Mouse (Mus musculus): ENCODE results near the gene Cabcoco1. TPM values are rescaled to one million over a fixed set of nuclear protein-coding genes. Genes with fewer than 3 reads are reported as not detected.

Cabcoco1 gene
- polyA plus RNA-seq, 1 experiment = 59.1 TPM

DNA sequence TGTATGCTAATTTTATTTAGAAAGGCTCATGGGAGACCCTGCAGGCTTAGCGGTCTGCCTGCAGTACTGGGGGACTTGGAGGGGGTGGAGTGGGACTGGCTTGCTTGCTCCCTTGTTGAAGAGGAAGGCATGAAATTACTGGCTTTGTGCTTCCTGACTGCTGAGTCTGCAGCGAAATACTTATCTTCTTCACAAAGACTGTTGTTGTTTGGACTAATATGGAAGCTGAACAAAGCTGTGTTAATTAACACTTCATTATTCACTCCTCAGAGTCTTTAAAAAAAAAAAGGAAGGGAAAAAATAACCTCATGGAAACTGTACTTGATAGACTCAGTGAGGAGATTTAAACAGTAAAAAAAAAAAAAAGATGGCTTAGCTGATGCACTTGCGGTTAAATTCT is 1.1 kb downstream of the Cabcoco1 start:
- Histone ChIP-seq H3K27me3 (ENCODE audit: control insufficient read depth, insufficient read depth, low read length) (no peaks in the 10 kb centered on the region), H3K36me3 (ENCODE audit: control insufficient read depth, insufficient read depth, low read length) (no peaks in the 10 kb centered on the region; the same call in 1 of the 2 replicates), H3K4me3 (ENCODE audit: control insufficient read depth, low read depth, low read length) (peak overlapping the region; percentile 94), H3K27ac (ENCODE audit: control insufficient read depth, insufficient read depth, low read depth, low read length) (no peak overlapping the region), H3K4me1 (ENCODE audit: control insufficient read depth, insufficient read depth, low read length) (peaks cover 9% of the 10 kb centered on the region)
- TF ChIP-seq CTCF (IDR thresholded peaks at IDR 0.05; ENCODE audit: control insufficient read depth, insufficient read depth, insufficient replicate concordance, low read depth, low read length) (no peak), POLR2A (IDR thresholded peaks at IDR 0.05; ENCODE audit: control insufficient read depth, low read depth, low read length) (no peak)

DNA sequence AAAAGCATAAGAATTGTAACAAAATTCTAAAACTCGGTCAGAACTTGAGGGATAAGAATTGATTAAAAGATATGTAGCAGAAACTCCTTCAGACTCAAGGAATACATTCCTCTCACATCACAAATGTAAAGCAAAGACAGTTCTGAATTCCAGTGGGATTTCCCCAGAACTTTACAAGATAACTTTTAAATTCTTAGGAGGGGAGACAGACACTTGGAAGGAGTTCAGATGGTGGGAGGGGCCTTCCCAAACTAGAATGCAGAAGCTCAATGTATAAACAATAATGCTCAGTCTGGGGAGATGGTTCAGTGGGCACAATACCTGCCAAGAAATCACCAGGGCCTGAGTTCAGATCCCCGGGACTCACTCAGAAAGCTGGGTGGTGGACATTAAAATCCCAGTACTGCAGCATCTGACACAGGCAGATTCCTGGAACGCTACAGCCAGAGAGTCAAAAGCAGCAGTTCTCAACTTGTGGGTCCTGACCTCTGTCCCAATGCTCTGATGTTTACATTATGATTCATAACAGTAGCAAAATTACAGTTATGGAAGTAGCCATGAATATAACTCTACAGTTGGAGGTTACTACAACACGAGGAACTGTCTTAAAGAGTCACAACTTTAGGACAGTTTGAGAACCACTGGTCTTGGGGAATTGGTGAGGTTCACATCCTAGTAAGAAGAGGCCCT is 4.3 kb downstream of the Cabcoco1 start:
- Histone ChIP-seq H3K27ac (ENCODE audit: control insufficient read depth, insufficient read depth, low read depth, low read length) (no peak overlapping the region), H3K27me3 (ENCODE audit: control insufficient read depth, insufficient read depth, low read length) (no peaks in the 10 kb centered on the region), H3K4me1 (ENCODE audit: control insufficient read depth, insufficient read depth, low read length) (peaks cover 9% of the 10 kb centered on the region), H3K36me3 (ENCODE audit: control insufficient read depth, insufficient read depth, low read length) (no peaks in the 10 kb centered on the region; the same call in 1 of the 2 replicates), H3K4me3 (ENCODE audit: control insufficient read depth, low read depth, low read length) (no peak overlapping the region)
- no peak for TF ChIP-seq POLR2A (IDR thresholded peaks at IDR 0.05; ENCODE audit: control insufficient read depth, low read depth, low read length)

DNA sequence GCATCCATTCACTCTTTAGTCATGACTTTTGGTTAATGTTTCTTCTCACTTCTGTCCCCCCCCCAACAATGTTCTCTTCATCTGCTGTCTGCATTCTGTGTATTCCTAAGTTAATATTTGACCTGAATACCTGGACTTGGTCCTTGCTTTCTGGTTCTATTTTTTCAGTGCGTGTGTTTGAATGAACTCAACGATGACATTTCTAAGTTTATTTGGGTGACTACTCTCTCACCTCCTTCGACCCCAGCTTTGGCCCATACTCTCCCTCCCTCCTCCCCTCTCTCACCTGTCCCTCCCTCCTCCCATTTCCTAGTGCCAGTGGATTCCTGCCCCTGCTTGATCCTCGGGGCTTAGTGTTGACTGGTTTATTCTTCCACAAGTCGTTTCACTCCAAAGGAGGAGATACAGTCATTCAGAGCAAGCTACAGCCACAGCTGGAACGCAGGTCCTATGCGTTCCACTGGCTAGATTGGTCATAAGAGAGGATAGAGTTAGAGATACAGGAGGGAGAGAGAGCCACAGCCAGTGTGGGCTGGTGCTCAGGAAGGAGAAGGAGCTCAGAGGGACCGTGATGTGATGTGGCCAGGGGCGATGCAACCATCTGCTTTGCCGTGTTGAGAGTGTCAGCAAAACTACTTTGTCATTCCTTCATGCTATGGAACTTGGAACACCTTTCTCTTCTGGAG is 12.2 kb downstream of the Cabcoco1 start:
- Histone ChIP-seq H3K27me3 (ENCODE audit: control insufficient read depth, insufficient read depth, low read length) (no peaks in the 10 kb centered on the region), H3K4me3 (ENCODE audit: control insufficient read depth, low read depth, low read length) (peak overlapping the region; percentile 82), H3K4me1 (ENCODE audit: control insufficient read depth, insufficient read depth, low read length) (no peaks in the 10 kb centered on the region), H3K27ac (ENCODE audit: control insufficient read depth, insufficient read depth, low read depth, low read length) (no peak overlapping the region; the same call in 1 of the 2 replicates), H3K36me3 (ENCODE audit: control insufficient read depth, insufficient read depth, low read length) (peaks cover 4% of the 10 kb centered on the region)
- TF ChIP-seq CTCF (IDR thresholded peaks at IDR 0.05; ENCODE audit: control insufficient read depth, insufficient read depth, insufficient replicate concordance, low read depth, low read length) = no peak
- TF ChIP-seq POLR2A (IDR thresholded peaks at IDR 0.05; ENCODE audit: control insufficient read depth, low read depth, low read length) = no peak

DNA sequence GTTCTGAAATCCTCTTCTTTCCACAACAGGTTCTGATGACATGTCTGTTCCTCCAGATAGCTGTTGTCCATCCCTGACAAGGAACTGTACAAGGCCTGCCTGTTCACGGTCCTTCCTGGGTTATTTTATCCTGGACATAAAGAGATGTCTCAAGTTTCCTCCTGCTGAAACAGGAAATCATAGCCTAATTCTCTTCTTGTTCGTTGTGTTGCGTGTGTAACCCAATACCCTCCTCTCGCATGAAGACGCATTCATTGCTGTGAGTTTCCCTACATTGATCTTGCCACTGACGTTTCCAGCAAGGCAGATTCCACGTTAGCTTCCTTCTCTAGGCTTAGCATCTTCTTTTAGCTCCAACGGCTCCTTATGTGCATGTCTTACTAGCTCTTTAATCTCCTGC is 12.7 kb downstream of the Cabcoco1 start:
- H3K27me3 ChIP-seq (ENCODE audit: control insufficient read depth, insufficient read depth, low read length) = no peaks in the 10 kb centered on the region
- H3K4me1 ChIP-seq (ENCODE audit: control insufficient read depth, insufficient read depth, low read length) = no peaks in the 10 kb centered on the region
- peaks cover 4% of the 10 kb centered on the region for H3K36me3 ChIP-seq (ENCODE audit: control insufficient read depth, insufficient read depth, low read length)
- no peak for TF ChIP-seq CTCF (IDR thresholded peaks at IDR 0.05; ENCODE audit: control insufficient read depth, insufficient read depth, insufficient replicate concordance, low read depth, low read length)
- no peak for TF ChIP-seq POLR2A (IDR thresholded peaks at IDR 0.05; ENCODE audit: control insufficient read depth, low read depth, low read length)
- H3K4me3 ChIP-seq (ENCODE audit: control insufficient read depth, low read depth, low read length) = no peak overlapping the region
- H3K27ac ChIP-seq (ENCODE audit: control insufficient read depth, insufficient read depth, low read depth, low read length) = no peak overlapping the region

DNA sequence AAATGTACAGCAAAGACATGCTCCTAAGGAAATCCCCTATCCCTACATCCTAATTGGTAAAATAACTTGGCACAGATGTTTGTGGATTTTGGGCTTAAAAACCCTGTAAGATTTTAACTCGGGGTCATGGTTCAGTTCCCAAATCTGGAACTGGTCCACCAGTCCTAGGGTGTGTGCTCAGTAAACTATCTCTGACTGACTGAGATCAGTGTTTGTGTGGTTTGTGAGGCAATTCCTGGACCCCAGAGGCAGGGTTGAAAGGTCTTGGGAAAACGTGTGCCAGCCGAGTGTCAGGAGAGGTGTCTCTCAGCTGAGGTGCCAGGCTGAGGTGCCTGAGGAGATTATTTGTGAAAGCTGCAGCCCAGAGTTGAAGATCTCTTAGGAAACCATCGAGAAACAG is 19.6 kb downstream of the Cabcoco1 start:
- H3K27me3 ChIP-seq (ENCODE audit: control insufficient read depth, insufficient read depth, low read length) = no peaks in the 10 kb centered on the region
- H3K27ac ChIP-seq (ENCODE audit: control insufficient read depth, insufficient read depth, low read depth, low read length) = no peak overlapping the region
- TF ChIP-seq CTCF (IDR thresholded peaks at IDR 0.05; ENCODE audit: control insufficient read depth, insufficient read depth, insufficient replicate concordance, low read depth, low read length) (no peak), POLR2A (IDR thresholded peaks at IDR 0.05; ENCODE audit: control insufficient read depth, low read depth, low read length) (no peak)
- H3K4me1 ChIP-seq (ENCODE audit: control insufficient read depth, insufficient read depth, low read length) = no peaks in the 10 kb centered on the region
- H3K36me3 ChIP-seq (ENCODE audit: control insufficient read depth, insufficient read depth, low read length) = peaks cover 2% of the 10 kb centered on the region; the same call in 1 of the 2 replicates
- no peak overlapping the region for H3K4me3 ChIP-seq (ENCODE audit: control insufficient read depth, low read depth, low read length)

DNA sequence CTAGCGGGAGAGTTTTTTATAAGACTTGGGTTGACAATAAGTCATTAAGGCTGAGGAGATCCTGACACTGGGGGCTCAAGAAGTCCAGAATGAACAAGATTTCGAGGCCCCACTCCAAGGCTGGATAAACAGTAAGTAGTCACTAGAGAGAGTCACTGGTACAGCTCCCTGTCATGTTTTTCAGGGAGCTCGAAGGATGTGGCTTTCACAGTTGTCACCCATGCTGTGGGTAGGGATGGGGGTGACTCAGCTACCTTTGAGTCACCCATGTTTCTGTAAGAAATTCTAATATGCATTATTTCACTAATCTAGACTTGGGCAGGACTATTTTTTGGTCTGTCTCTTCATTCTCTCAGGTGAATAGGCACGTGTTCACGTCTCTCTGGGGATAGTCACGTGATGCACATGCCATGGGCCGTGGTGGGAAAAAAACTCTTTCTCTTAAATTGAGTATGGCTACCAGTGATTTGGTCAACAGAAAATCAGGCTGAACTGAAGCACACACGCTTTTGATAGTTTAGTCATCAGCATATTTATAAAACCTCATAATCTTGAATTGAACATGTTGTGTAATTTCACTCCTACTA is 29.2 kb downstream of the Cabcoco1 start:
- H3K27ac ChIP-seq (ENCODE audit: control insufficient read depth, insufficient read depth, low read depth, low read length) = no peak overlapping the region
- TF ChIP-seq CTCF (IDR thresholded peaks at IDR 0.05; ENCODE audit: control insufficient read depth, insufficient read depth, insufficient replicate concordance, low read depth, low read length) (no peak), POLR2A (IDR thresholded peaks at IDR 0.05; ENCODE audit: control insufficient read depth, low read depth, low read length) (no peak)

DNA sequence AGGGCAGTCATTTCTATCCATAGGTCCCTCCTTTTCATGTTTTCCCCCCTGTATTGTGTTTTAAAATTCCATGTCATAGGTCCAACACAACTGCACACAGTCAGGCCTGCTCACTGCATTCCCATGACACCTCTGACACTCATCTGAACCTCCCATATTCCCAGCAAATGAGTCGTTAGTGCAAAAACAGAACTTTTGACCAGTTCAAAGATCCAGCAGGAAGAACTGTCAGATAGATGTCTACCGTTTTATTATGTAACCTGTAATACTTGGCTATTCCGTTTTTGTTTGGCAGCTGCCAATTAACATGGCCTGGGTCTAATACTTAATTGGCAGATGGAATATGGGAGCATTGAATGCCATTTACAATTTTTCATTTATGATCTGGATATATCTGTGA is 34.0 kb downstream of the Cabcoco1 start:
- TF ChIP-seq CTCF (IDR thresholded peaks at IDR 0.05; ENCODE audit: control insufficient read depth, insufficient read depth, insufficient replicate concordance, low read depth, low read length) (no peak), POLR2A (IDR thresholded peaks at IDR 0.05; ENCODE audit: control insufficient read depth, low read depth, low read length) (no peak)
- no peak overlapping the region for H3K4me3 ChIP-seq (ENCODE audit: control insufficient read depth, low read depth, low read length)
- no peaks in the 10 kb centered on the region for H3K27me3 ChIP-seq (ENCODE audit: control insufficient read depth, insufficient read depth, low read length)
- H3K4me1 ChIP-seq (ENCODE audit: control insufficient read depth, insufficient read depth, low read length) = no peaks in the 10 kb centered on the region
- peaks cover 1% of the 10 kb centered on the region; the same call in 1 of the 2 replicates for H3K36me3 ChIP-seq (ENCODE audit: control insufficient read depth, insufficient read depth, low read length)
- no peak overlapping the region for H3K27ac ChIP-seq (ENCODE audit: control insufficient read depth, insufficient read depth, low read depth, low read length)

More for the DNA sequence above, 29.2 kb downstream of the Cabcoco1 start:
- no peaks in the 10 kb centered on the region for H3K4me1 ChIP-seq (ENCODE audit: control insufficient read depth, insufficient read depth, low read length)
- no peaks in the 10 kb centered on the region; the same call in 1 of the 2 replicates for H3K36me3 ChIP-seq (ENCODE audit: control insufficient read depth, insufficient read depth, low read length)
- no peak overlapping the region for H3K4me3 ChIP-seq (ENCODE audit: control insufficient read depth, low read depth, low read length)
- H3K27me3 ChIP-seq (ENCODE audit: control insufficient read depth, insufficient read depth, low read length) = no peaks in the 10 kb centered on the region
